Mouse (Mus musculus): ENCODE results near the gene Adgrf2. TPM values are rescaled to one million over a fixed set of nuclear protein-coding genes. Genes with fewer than 3 reads are reported as not detected.

The Adgrf2 gene
- polyA plus RNA-seq (2015; fragmentation: Nextera tagmentation; extraction: Ambion mirVana), result 0.35 and 0.85 TPM in 2 replicates

- WGBS, result 33% methylated on average over 7 of the region's 7 CpGs
- H3K4me3 ChIP-seq (replicated peaks), result no peak within 1 kb of the TSS
- H3K27ac ChIP-seq, result no peak within 1 kb of the TSS
- H3K9me3 ChIP-seq, result no peaks in the 10 kb centered on the region
- no peaks in the 10 kb centered on the region for H3K4me1 ChIP-seq
- no peak within 1 kb of the TSS for H3K9ac ChIP-seq
- no peaks in the 10 kb centered on the region for H3K27me3 ChIP-seq (replicated peaks)
- ATAC-seq (ENCODE audit: insufficient read depth, low FRiP score, low read depth), result no peak
- no peaks in the 10 kb centered on the region for H3K36me3 ChIP-seq
- no peak within 1 kb of the TSS for H3K4me2 ChIP-seq
Observed at GRCm38 (mm10) chr17:42741801-42742217, at the start of gene Adgrf2. Gene Adgrf2 (minus strand): TSS chr17:42742179.

GRCm38 (mm10) chr17:42790787-42791186, 48.8 kb upstream of the Adgrf2 start:
- no peak overlapping the region for H3K4me3 ChIP-seq (replicated peaks)
- no peak overlapping the region for H3K4me2 ChIP-seq
- ATAC-seq (ENCODE audit: insufficient read depth, low FRiP score, low read depth), result no peak
- WGBS, result 80% methylated on average over 1 of the region's 1 CpGs
- H3K9me3 ChIP-seq, result no peaks in the 10 kb centered on the region
- H3K4me1 ChIP-seq, result no peaks in the 10 kb centered on the region
- no peak overlapping the region for H3K9ac ChIP-seq
- no peaks in the 10 kb centered on the region for H3K36me3 ChIP-seq
- no peaks in the 10 kb centered on the region for H3K27me3 ChIP-seq (replicated peaks)
- H3K27ac ChIP-seq, result no peak overlapping the region

- Histone ChIP-seq H3K27me3 (replicated peaks) (no peaks in the 10 kb centered on the region), H3K4me1 (no peaks in the 10 kb centered on the region), H3K4me2 (no peak overlapping the region), H3K27ac (no peak overlapping the region), H3K4me3 (replicated peaks) (no peak overlapping the region), H3K9ac (no peak overlapping the region), H3K36me3 (no peaks in the 10 kb centered on the region), H3K9me3 (no peaks in the 10 kb centered on the region)
- ATAC-seq (ENCODE audit: insufficient read depth, low FRiP score, low read depth), result no peak
- 61% methylated on average over 2 of the region's 2 CpGs for WGBS
Observed at GRCm38 (mm10) chr17:42789723-42790122, 47.7 kb upstream of the Adgrf2 start.

GRCm38 (mm10) chr17:42788686-42789453, 46.9 kb upstream of the Adgrf2 start:
- peak; percentile 35; the same call in 1 of the 2 replicates for ATAC-seq (ENCODE audit: insufficient read depth, low FRiP score, low read depth)
- Histone ChIP-seq H3K4me3 (replicated peaks) (no peak overlapping the region), H3K4me1 (no peaks in the 10 kb centered on the region), H3K9ac (no peak overlapping the region), H3K9me3 (no peaks in the 10 kb centered on the region), H3K4me2 (no peak overlapping the region), H3K27me3 (replicated peaks) (no peaks in the 10 kb centered on the region), H3K36me3 (no peaks in the 10 kb centered on the region), H3K27ac (no peak overlapping the region)
- WGBS, result 77% methylated on average over 5 of the region's 5 CpGs

- Histone ChIP-seq H3K4me1 (no peaks in the 10 kb centered on the region), H3K4me3 (replicated peaks) (no peak overlapping the region), H3K27me3 (replicated peaks) (no peaks in the 10 kb centered on the region), H3K9ac (no peak overlapping the region), H3K36me3 (no peaks in the 10 kb centered on the region), H3K9me3 (no peaks in the 10 kb centered on the region), H3K4me2 (no peak overlapping the region), H3K27ac (no peak overlapping the region)
- WGBS, result 52% methylated on average over 7 of the region's 7 CpGs
- ATAC-seq (ENCODE audit: insufficient read depth, low FRiP score, low read depth), result peak; percentile 35; the same call in 1 of the 2 replicates
Observed at GRCm38 (mm10) chr17:42782156-42782757, 40.3 kb upstream of the Adgrf2 start.

GRCm38 (mm10) chr17:42753791-42754190, 11.8 kb upstream of the Adgrf2 start:
- WGBS, result 24% methylated on average over 2 of the region's 2 CpGs

GRCm38 (mm10) chr17:42752173-42752572, 10.2 kb upstream of the Adgrf2 start:
- H3K4me1 ChIP-seq, result no peaks in the 10 kb centered on the region
- H3K27me3 ChIP-seq (replicated peaks), result no peaks in the 10 kb centered on the region
- ATAC-seq (ENCODE audit: insufficient read depth, low FRiP score, low read depth), result no peak
- H3K36me3 ChIP-seq, result no peaks in the 10 kb centered on the region
- no peak overlapping the region for H3K27ac ChIP-seq
- no peak overlapping the region for H3K4me3 ChIP-seq (replicated peaks)
- H3K9me3 ChIP-seq, result no peaks in the 10 kb centered on the region
- no peak overlapping the region for H3K9ac ChIP-seq
- WGBS, result 92% methylated on average over 2 of the region's 2 CpGs
- H3K4me2 ChIP-seq, result no peak overlapping the region

More at GRCm38 (mm10) chr17:42753791-42754190, 11.8 kb upstream of the Adgrf2 start:
- Histone ChIP-seq H3K27me3 (replicated peaks) (no peaks in the 10 kb centered on the region), H3K4me1 (no peaks in the 10 kb centered on the region), H3K9me3 (no peaks in the 10 kb centered on the region), H3K36me3 (no peaks in the 10 kb centered on the region), H3K4me2 (no peak overlapping the region), H3K27ac (no peak overlapping the region), H3K9ac (no peak overlapping the region), H3K4me3 (replicated peaks) (no peak overlapping the region)
- ATAC-seq (ENCODE audit: insufficient read depth, low FRiP score, low read depth), result no peak

- Histone ChIP-seq H3K4me3 (replicated peaks) (no peak overlapping the region), H3K9me3 (no peaks in the 10 kb centered on the region), H3K4me2 (no peak overlapping the region), H3K27ac (no peak overlapping the region), H3K4me1 (no peaks in the 10 kb centered on the region), H3K36me3 (no peaks in the 10 kb centered on the region), H3K27me3 (replicated peaks) (no peaks in the 10 kb centered on the region), H3K9ac (no peak overlapping the region)
- ATAC-seq (ENCODE audit: insufficient read depth, low FRiP score, low read depth), result no peak
- 50% methylated on average over 6 of the region's 6 CpGs for WGBS
Observed at GRCm38 (mm10) chr17:42745657-42746420, 3.9 kb upstream of the Adgrf2 start.

GRCm38 (mm10) chr17:42742823-42743222, 844 bp upstream of the Adgrf2 start:
- Histone ChIP-seq H3K4me3 (replicated peaks) (no peak overlapping the region), H3K9me3 (no peaks in the 10 kb centered on the region), H3K9ac (no peak overlapping the region), H3K27ac (no peak overlapping the region), H3K4me2 (no peak overlapping the region), H3K4me1 (no peaks in the 10 kb centered on the region), H3K27me3 (replicated peaks) (no peaks in the 10 kb centered on the region), H3K36me3 (no peaks in the 10 kb centered on the region)
- WGBS, result 82% methylated on average over 3 of the region's 3 CpGs
- no peak for ATAC-seq (ENCODE audit: insufficient read depth, low FRiP score, low read depth)

GRCm38 (mm10) chr17:42738794-42739193, 3.2 kb downstream of the Adgrf2 start:
- 84% methylated on average over 6 of the region's 6 CpGs for WGBS
- H3K9me3 ChIP-seq, result no peaks in the 10 kb centered on the region
- no peak overlapping the region for H3K9ac ChIP-seq
- no peak overlapping the region for H3K27ac ChIP-seq
- H3K27me3 ChIP-seq (replicated peaks), result no peaks in the 10 kb centered on the region
- H3K4me2 ChIP-seq, result no peak overlapping the region
- no peak overlapping the region for H3K4me3 ChIP-seq (replicated peaks)
- no peaks in the 10 kb centered on the region for H3K4me1 ChIP-seq
- H3K36me3 ChIP-seq, result no peaks in the 10 kb centered on the region
- ATAC-seq (ENCODE audit: insufficient read depth, low FRiP score, low read depth), result no peak

- ATAC-seq (ENCODE audit: insufficient read depth, low FRiP score, low read depth), result no peak
- Histone ChIP-seq H3K9me3 (no peaks in the 10 kb centered on the region), H3K4me3 (replicated peaks) (no peak overlapping the region), H3K27me3 (replicated peaks) (no peaks in the 10 kb centered on the region), H3K27ac (no peak overlapping the region), H3K36me3 (no peaks in the 10 kb centered on the region), H3K4me2 (no peak overlapping the region), H3K9ac (no peak overlapping the region), H3K4me1 (no peaks in the 10 kb centered on the region)
- 52% methylated on average over 3 of the region's 3 CpGs for WGBS
Observed at GRCm38 (mm10) chr17:42717161-42717560, 24.8 kb downstream of the Adgrf2 start.

GRCm38 (mm10) chr17:42714991-42715390, 27.0 kb downstream of the Adgrf2 start:
- Histone ChIP-seq H3K27me3 (replicated peaks) (no peaks in the 10 kb centered on the region), H3K9ac (no peak overlapping the region), H3K4me1 (no peaks in the 10 kb centered on the region), H3K9me3 (no peaks in the 10 kb centered on the region), H3K36me3 (no peaks in the 10 kb centered on the region), H3K27ac (no peak overlapping the region), H3K4me3 (replicated peaks) (no peak overlapping the region), H3K4me2 (no peak overlapping the region)
- 80% methylated on average over 7 of the region's 7 CpGs for WGBS
- ATAC-seq (ENCODE audit: insufficient read depth, low FRiP score, low read depth), result no peak

Measured in stomach, embryonic 15.5 days (tissue).